Mouse (Mus musculus): ENCODE results near the gene Zfhx2. TPM values are rescaled to one million over a fixed set of nuclear protein-coding genes. Genes with fewer than 3 reads are reported as not detected.
A peak's percentile ranks its signal among the peaks of the same experiment; 100 is the strongest.

The Zfhx2 gene
- 2.4 and 2.5 TPM in 2 replicates for polyA plus RNA-seq (2016; fragmentation: Nextera tagmentation; extraction: Ambion mirVana)

GRCm38 (mm10) chr14:55092011-55092577 is at the start of gene Zfhx2:
Zfhx2 (minus strand) TSS chr14:55092324.
- Histone ChIP-seq H3K9me3 (replicated peaks) (no peaks in the 10 kb centered on the region), H3K9ac (peak within 1 kb of the TSS; percentile 79), H3K27me3 (replicated peaks) (peaks cover 14% of the 10 kb centered on the region; the same call in 1 of the 2 replicates), H3K27ac (peak within 1 kb of the TSS; percentile 75), H3K36me3 (no peaks in the 10 kb centered on the region), H3K4me2 (peak within 1 kb of the TSS; percentile 94), H3K4me1 (peaks cover 45% of the 10 kb centered on the region), H3K4me3 (peak within 1 kb of the TSS; percentile 75)
- ATAC-seq: peak; percentile 91
- WGBS (ENCODE audit: insufficient replicate concordance): under 1% methylated on average over 34 of the region's 34 CpGs

GRCm38 (mm10) chr14:55139313-55139712 is 47.2 kb upstream of the Zfhx2 start:
- WGBS (ENCODE audit: insufficient replicate concordance): 43% methylated on average over 7 of the region's 7 CpGs
- H3K9me3 ChIP-seq (replicated peaks): no peaks in the 10 kb centered on the region
- no peak overlapping the region for H3K27ac ChIP-seq
- ATAC-seq: no peak
- no peaks in the 10 kb centered on the region for H3K36me3 ChIP-seq
- no peak overlapping the region for H3K9ac ChIP-seq
- no peak overlapping the region for H3K4me3 ChIP-seq
- H3K27me3 ChIP-seq (replicated peaks): peaks cover 4% of the 10 kb centered on the region; the same call in 1 of the 2 replicates
- no peak overlapping the region for H3K4me2 ChIP-seq
- peaks cover 7% of the 10 kb centered on the region for H3K4me1 ChIP-seq

GRCm38 (mm10) chr14:55135676-55136075 is 43.6 kb upstream of the Zfhx2 start:
- Histone ChIP-seq H3K4me1 (no peaks in the 10 kb centered on the region), H3K9ac (no peak overlapping the region), H3K9me3 (replicated peaks) (no peaks in the 10 kb centered on the region), H3K4me3 (no peak overlapping the region), H3K27ac (no peak overlapping the region), H3K27me3 (replicated peaks) (peaks cover 8% of the 10 kb centered on the region), H3K4me2 (no peak overlapping the region), H3K36me3 (no peaks in the 10 kb centered on the region)
- no peak for ATAC-seq
- WGBS (ENCODE audit: insufficient replicate concordance): 67% methylated on average over 8 of the region's 8 CpGs

DNA sequence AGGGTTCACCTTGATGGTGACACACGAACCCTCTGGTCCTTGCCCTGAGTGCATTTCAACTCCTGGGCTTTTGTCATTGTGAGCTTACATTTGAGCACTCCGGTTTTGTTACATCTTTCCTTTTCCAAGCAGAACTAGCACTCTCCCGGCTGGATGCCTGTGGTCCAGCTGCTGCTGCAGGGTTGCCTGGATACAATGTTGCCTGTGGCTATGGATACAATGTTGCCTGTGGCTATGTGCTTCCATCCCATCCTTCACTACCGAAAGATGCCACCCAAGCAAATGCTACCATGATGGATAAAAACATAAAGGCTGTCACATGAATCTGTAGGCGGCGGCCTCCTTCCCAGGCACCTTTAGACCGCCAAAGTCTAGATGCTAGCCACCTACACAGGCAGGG is 34.4 kb upstream of the Zfhx2 start:
- H3K27me3 ChIP-seq (replicated peaks): peaks cover 30% of the 10 kb centered on the region
- H3K9ac ChIP-seq: no peak overlapping the region
- no peak for ATAC-seq
- no peaks in the 10 kb centered on the region for H3K36me3 ChIP-seq
- H3K4me1 ChIP-seq: no peaks in the 10 kb centered on the region
- H3K4me2 ChIP-seq: no peak overlapping the region
- no peak overlapping the region for H3K4me3 ChIP-seq
- H3K27ac ChIP-seq: no peak overlapping the region
- WGBS (ENCODE audit: insufficient replicate concordance): 66% methylated on average over 7 of the region's 7 CpGs
- no peaks in the 10 kb centered on the region for H3K9me3 ChIP-seq (replicated peaks)

DNA sequence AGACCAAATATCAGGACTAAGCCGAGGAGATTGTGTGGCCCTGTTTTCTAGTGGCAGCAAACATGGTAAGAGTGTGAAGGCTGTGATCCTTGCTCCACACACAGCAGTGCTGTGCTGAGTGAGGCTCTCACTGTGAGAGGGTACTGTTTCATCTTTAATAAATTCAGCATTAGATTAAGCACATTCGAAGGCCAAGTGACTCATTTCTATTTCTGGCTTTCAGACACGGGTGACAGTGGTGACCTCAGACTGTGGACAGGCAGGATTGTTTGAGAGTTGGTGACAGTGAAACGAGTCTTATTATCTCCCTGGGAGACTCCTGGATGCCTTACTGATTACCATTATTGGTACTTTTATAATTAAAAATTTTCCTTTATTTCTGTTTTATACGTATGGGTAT is 33.6 kb upstream of the Zfhx2 start:
- H3K4me3 ChIP-seq: no peak overlapping the region
- H3K27ac ChIP-seq: no peak overlapping the region
- no peaks in the 10 kb centered on the region for H3K36me3 ChIP-seq
- H3K9me3 ChIP-seq (replicated peaks): no peaks in the 10 kb centered on the region
- H3K27me3 ChIP-seq (replicated peaks): peaks cover 30% of the 10 kb centered on the region
- no peak for ATAC-seq
- no peak overlapping the region for H3K4me2 ChIP-seq
- 60% methylated on average over 5 of the region's 5 CpGs for WGBS (ENCODE audit: insufficient replicate concordance)
- H3K9ac ChIP-seq: no peak overlapping the region
- H3K4me1 ChIP-seq: no peaks in the 10 kb centered on the region

DNA sequence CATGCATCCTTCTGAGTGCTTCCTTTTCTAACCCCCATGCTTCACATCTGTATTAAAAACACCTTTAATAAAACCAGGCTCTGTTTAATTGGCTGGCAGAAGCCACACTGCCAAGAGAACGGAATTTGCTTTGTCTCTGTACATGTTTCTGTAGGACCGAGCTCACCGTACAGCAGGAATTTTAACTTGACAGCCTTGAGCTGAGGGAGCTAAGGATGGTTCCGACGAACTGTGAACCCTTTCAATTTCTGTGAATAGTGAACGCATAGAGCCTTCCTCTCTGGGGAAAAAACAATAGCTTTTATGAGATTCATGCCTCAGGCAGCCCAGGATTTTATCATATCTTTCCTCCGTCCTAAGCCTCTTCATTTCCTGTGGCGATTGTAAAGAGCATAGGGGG is 30.2 kb upstream of the Zfhx2 start:
- no peak overlapping the region for H3K27ac ChIP-seq
- 39% methylated on average over 8 of the region's 8 CpGs for WGBS (ENCODE audit: insufficient replicate concordance)
- no peak overlapping the region for H3K9ac ChIP-seq
- no peak for ATAC-seq
- no peaks in the 10 kb centered on the region for H3K4me1 ChIP-seq
- no peaks in the 10 kb centered on the region for H3K36me3 ChIP-seq
- H3K4me2 ChIP-seq: peak overlapping the region; percentile 32
- H3K4me3 ChIP-seq: no peak overlapping the region
- H3K27me3 ChIP-seq (replicated peaks): peaks cover 37% of the 10 kb centered on the region
- no peaks in the 10 kb centered on the region for H3K9me3 ChIP-seq (replicated peaks)

- no peaks in the 10 kb centered on the region for H3K9me3 ChIP-seq (replicated peaks)
- H3K9ac ChIP-seq: no peak overlapping the region
- no peak overlapping the region for H3K4me3 ChIP-seq
- H3K36me3 ChIP-seq: no peaks in the 10 kb centered on the region
- no peak for ATAC-seq
- H3K27me3 ChIP-seq (replicated peaks): peaks cover 41% of the 10 kb centered on the region
- WGBS (ENCODE audit: insufficient replicate concordance): 8% methylated on average over 5 of the region's 5 CpGs
- no peak overlapping the region for H3K27ac ChIP-seq
- no peaks in the 10 kb centered on the region for H3K4me1 ChIP-seq
- H3K4me2 ChIP-seq: peak overlapping the region; percentile 32
Measured at GRCm38 (mm10) chr14:55121947-55122346, 29.8 kb upstream of the Zfhx2 start.

- peaks cover 65% of the 10 kb centered on the region for H3K27me3 ChIP-seq (replicated peaks)
- 47% methylated on average over 4 of the region's 4 CpGs for WGBS (ENCODE audit: insufficient replicate concordance)
- no peak overlapping the region for H3K27ac ChIP-seq
- no peak for ATAC-seq
- no peak overlapping the region for H3K9ac ChIP-seq
- H3K4me2 ChIP-seq: no peak overlapping the region
- H3K36me3 ChIP-seq: no peaks in the 10 kb centered on the region
- H3K4me1 ChIP-seq: peaks cover 11% of the 10 kb centered on the region; the same call in 1 of the 2 replicates
- H3K9me3 ChIP-seq (replicated peaks): no peaks in the 10 kb centered on the region
- no peak overlapping the region for H3K4me3 ChIP-seq
Measured at GRCm38 (mm10) chr14:55119421-55120134, 27.5 kb upstream of the Zfhx2 start.

GRCm38 (mm10) chr14:55118852-55119251 is 26.7 kb upstream of the Zfhx2 start:
- WGBS (ENCODE audit: insufficient replicate concordance): 72% methylated on average over 4 of the region's 4 CpGs
- Histone ChIP-seq H3K4me3 (no peak overlapping the region), H3K4me1 (peaks cover 16% of the 10 kb centered on the region)

DNA sequence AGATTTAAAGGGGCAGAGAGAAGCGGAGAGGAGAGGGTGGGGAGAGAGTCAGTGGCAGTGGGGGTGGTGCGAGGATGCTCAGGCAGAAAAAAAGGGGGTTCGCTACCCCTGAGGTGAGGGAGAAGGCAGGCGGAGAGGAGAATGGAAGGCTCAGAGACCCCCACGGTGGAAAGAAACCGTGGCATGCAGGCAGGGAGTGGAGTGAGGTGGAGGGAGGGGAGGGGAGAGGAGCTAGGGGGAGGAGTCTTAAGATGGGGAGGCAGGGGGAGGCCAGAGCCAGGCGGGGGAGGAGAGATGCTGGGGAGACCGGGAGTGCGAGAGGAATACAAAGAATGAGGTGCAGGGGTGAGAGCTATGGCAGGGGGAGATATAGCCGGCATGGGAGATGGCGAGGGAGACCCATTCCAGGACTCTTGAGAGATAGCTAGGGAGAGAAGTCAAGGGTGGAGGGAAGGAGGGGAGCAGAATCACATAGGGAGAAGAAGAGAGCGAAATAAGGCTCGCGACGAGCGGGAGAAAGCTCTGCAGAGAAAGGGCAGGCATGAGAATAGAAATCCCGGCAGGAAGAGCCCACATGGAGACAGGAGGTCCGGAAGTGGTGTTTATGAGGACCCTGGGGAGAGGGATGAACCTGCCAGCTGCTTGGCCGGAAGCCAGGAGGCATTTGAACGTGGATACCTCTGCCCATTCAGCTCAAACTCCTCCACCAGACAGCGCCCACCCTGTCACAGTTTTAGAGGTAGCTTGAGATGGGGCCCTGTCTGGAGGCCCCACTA is 24.5 kb upstream of the Zfhx2 start, which contains the start of gene Jph4:
TSS of gene Jph4 (minus strand) at position 511 of the 776 bp plus-strand sequence.
- peaks cover 19% of the 10 kb centered on the region for H3K4me1 ChIP-seq
- no peak within 1 kb of the TSS for H3K9ac ChIP-seq
- H3K4me3 ChIP-seq: peak within 1 kb of the TSS; percentile 55; the same call in 1 of the 2 replicates
- no peaks in the 10 kb centered on the region for H3K9me3 ChIP-seq (replicated peaks)
- no peak within 1 kb of the TSS for H3K27ac ChIP-seq
- ATAC-seq: no peak
- peaks cover 68% of the 10 kb centered on the region for H3K27me3 ChIP-seq (replicated peaks)
- no peaks in the 10 kb centered on the region for H3K36me3 ChIP-seq
- peak within 1 kb of the TSS; percentile 78; the same call in 1 of the 2 replicates for H3K4me2 ChIP-seq
- 9% methylated on average over 21 of the region's 21 CpGs for WGBS (ENCODE audit: insufficient replicate concordance)

More at GRCm38 (mm10) chr14:55118852-55119251, 26.7 kb upstream of the Zfhx2 start:
- peaks cover 66% of the 10 kb centered on the region for H3K27me3 ChIP-seq (replicated peaks)
- no peaks in the 10 kb centered on the region for H3K36me3 ChIP-seq
- no peaks in the 10 kb centered on the region for H3K9me3 ChIP-seq (replicated peaks)
- no peak overlapping the region for H3K4me2 ChIP-seq
- ATAC-seq: no peak
- no peak overlapping the region for H3K9ac ChIP-seq
- H3K27ac ChIP-seq: no peak overlapping the region

DNA sequence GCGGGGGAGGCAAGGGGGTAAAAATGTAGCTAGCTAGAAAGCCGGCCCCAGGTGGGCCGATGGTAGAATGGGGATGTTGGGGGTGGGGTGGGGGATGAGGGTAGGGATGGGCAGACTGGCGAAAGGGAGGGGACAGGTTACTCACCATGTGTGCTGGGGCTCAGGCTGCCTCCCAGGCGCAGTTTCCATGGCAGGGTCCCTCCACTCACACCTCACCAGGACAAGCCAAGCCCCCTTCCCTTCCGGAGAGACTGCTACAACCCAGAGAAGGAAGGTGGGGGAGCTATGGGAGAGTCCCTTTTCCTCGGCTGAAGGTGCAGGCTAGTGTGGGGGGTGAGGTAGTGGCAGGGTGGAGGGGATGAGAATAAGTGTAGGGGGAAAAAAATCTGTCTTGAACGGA is 23.7 kb upstream of the Zfhx2 start:
- Histone ChIP-seq H3K36me3 (no peaks in the 10 kb centered on the region), H3K9ac (no peak overlapping the region), H3K27ac (no peak overlapping the region), H3K27me3 (replicated peaks) (peaks cover 76% of the 10 kb centered on the region), H3K4me1 (peaks cover 19% of the 10 kb centered on the region), H3K4me3 (peak overlapping the region; percentile 55), H3K4me2 (peak overlapping the region; percentile 78), H3K9me3 (replicated peaks) (no peaks in the 10 kb centered on the region)
- WGBS (ENCODE audit: insufficient replicate concordance): 8% methylated on average over 8 of the region's 8 CpGs
- no peak for ATAC-seq

Measured in liver, embryonic 12.5 days (tissue).